Mouse (Mus musculus): ENCODE measurements around the gene Crym. TPM values are rescaled to one million over a fixed set of nuclear protein-coding genes. Genes with fewer than 3 reads are reported as not detected.
A peak's percentile ranks its signal among the peaks of the same experiment; 100 is the strongest.

Gene Crym
- polyA plus RNA-seq (2014; fragmentation: Nextera tagmentation; extraction: Ambion mirVana), result 1.7 and 2.6 TPM in 2 replicates

DNA sequence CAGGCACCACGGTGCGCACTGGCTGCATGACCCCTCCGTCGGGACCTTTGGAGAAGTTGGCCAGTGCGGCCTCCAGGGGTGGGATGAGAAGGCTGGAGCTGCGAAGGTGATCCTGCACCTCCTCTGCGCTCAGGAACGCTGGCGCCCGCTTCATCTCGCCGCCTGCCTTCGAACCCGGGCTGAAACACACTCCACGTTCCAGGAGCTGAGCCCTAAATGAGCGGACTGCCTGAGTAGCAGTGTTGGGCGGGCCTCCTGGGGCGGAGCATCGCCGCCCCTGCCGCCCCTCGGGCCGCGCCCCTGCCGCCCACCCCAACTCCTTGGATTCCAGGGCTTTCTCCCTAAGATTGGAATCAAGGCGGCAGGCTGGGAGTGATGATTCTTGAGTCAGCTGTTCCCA lies at the start of gene Crym:
TSS of gene Crym (minus strand) at position 341 of the 400 bp plus-strand sequence.
- WGBS, result 6% methylated on average over 24 of the region's 26 CpGs
- Histone ChIP-seq H3K27ac (ENCODE audit: low read depth, low read length) (no peak within 1 kb of the TSS), H3K4me3 (ENCODE audit: low read depth, low read length) (no peak within 1 kb of the TSS), H3K27me3 (replicated peaks; ENCODE audit: control insufficient read depth, insufficient read depth, low read length) (peaks cover 19% of the 10 kb centered on the region), H3K36me3 (ENCODE audit: control insufficient read depth, insufficient read depth, low read length) (no peaks in the 10 kb centered on the region), H3K9me3 (ENCODE audit: control insufficient read depth, low read length) (no peaks in the 10 kb centered on the region), H3K9ac (ENCODE audit: low read depth, low read length) (no peak within 1 kb of the TSS), H3K4me1 (replicated peaks; ENCODE audit: control insufficient read depth, insufficient read depth, low read length) (no peaks in the 10 kb centered on the region), H3K4me2 (peak within 1 kb of the TSS; percentile 51)
- DNase-seq (ENCODE audit: low spot score) (no peak), ATAC-seq (replicated peaks; ENCODE audit: low FRiP score) (no peak)

DNA sequence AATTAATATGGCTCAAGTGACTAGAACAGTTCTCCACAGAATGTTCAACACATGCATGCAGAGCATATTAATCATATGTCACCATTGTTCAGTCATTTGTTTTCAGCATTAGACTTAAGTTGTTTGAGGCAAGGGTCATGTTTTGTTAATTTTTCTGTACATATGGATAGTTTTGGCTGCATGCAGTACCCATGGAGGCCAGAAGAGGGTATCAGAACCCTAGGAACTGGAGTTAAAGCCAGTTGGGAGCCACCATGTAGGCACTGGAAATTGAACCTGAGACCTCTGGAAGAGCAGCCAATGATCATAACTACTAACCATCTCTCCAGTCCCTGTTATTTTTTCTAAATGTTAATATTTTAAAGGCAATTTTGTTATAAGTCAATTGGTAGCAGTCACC lies 39.2 kb upstream of the Crym start:
- no peaks in the 10 kb centered on the region for H3K27me3 ChIP-seq (replicated peaks; ENCODE audit: control insufficient read depth, insufficient read depth, low read length)
- no peak for DNase-seq (ENCODE audit: low spot score)
- H3K4me1 ChIP-seq (replicated peaks; ENCODE audit: control insufficient read depth, insufficient read depth, low read length), result no peaks in the 10 kb centered on the region
- no peak overlapping the region for H3K4me3 ChIP-seq (ENCODE audit: low read depth, low read length)
- H3K4me2 ChIP-seq, result no peak overlapping the region
- H3K9ac ChIP-seq (ENCODE audit: low read depth, low read length), result no peak overlapping the region
- no peak for ATAC-seq (replicated peaks; ENCODE audit: low FRiP score)
- H3K27ac ChIP-seq (ENCODE audit: low read depth, low read length), result no peak overlapping the region
- H3K36me3 ChIP-seq (ENCODE audit: control insufficient read depth, insufficient read depth, low read length), result no peaks in the 10 kb centered on the region
- H3K9me3 ChIP-seq (ENCODE audit: control insufficient read depth, low read length), result no peaks in the 10 kb centered on the region

DNA sequence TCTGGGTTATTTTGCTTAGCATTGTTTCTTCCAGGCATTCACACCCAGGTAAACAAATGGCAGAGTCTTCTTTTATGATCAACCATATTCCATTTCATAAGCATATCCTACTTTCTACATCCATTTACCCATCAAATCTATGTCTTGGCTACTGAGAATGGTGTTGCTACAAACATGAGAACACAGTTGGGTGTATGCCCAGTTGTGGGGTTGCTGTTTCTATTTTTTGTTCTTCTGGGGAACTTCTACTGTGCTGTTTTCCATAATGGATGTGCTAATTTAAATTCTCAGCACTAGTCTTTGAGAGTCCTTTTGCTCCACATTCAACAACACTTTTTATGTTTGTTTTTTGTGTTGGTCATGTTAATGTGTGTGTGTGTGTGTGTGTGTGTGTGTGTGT lies 26.6 kb upstream of the Crym start:
- no peaks in the 10 kb centered on the region for H3K9me3 ChIP-seq (ENCODE audit: control insufficient read depth, low read length)
- DNase-seq (ENCODE audit: low spot score) (no peak), ATAC-seq (replicated peaks; ENCODE audit: low FRiP score) (no peak)
- no peaks in the 10 kb centered on the region for H3K27me3 ChIP-seq (replicated peaks; ENCODE audit: control insufficient read depth, insufficient read depth, low read length)
- no peaks in the 10 kb centered on the region for H3K4me1 ChIP-seq (replicated peaks; ENCODE audit: control insufficient read depth, insufficient read depth, low read length)
- H3K36me3 ChIP-seq (ENCODE audit: control insufficient read depth, insufficient read depth, low read length), result no peaks in the 10 kb centered on the region
- H3K27ac ChIP-seq (ENCODE audit: low read depth, low read length), result no peak overlapping the region
- H3K4me2 ChIP-seq, result no peak overlapping the region
- no peak overlapping the region for H3K4me3 ChIP-seq (ENCODE audit: low read depth, low read length)
- no peak overlapping the region for H3K9ac ChIP-seq (ENCODE audit: low read depth, low read length)

DNA sequence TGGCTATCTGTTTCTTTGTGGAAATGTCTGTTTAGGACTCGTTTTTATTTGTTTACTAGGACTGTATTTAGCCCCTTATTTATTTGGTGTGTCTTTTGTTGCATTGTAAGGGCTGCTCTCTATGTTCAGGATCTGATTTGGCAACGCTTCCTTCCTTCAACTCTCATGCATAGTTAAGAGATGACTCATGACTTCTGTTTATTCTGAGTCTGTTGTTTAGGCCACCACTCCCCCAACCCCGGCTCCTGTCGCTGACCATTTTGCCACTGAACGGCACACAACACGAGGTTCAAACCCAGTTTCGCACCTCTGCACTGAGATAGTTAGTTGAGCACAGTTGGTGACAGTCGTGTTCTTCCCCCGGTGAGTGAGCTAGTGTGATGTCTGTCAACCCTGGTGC lies 4.1 kb upstream of the Crym start:
- Histone ChIP-seq H3K27ac (ENCODE audit: low read depth, low read length) (no peak overlapping the region), H3K4me3 (ENCODE audit: low read depth, low read length) (no peak overlapping the region), H3K4me2 (no peak overlapping the region), H3K27me3 (replicated peaks; ENCODE audit: control insufficient read depth, insufficient read depth, low read length) (peaks cover 15% of the 10 kb centered on the region), H3K9me3 (ENCODE audit: control insufficient read depth, low read length) (no peaks in the 10 kb centered on the region), H3K9ac (ENCODE audit: low read depth, low read length) (no peak overlapping the region), H3K36me3 (ENCODE audit: control insufficient read depth, insufficient read depth, low read length) (no peaks in the 10 kb centered on the region), H3K4me1 (replicated peaks; ENCODE audit: control insufficient read depth, insufficient read depth, low read length) (no peaks in the 10 kb centered on the region)
- DNase-seq (ENCODE audit: low spot score), result no peak
- 39% methylated on average over 9 of the region's 9 CpGs for WGBS
- no peak for ATAC-seq (replicated peaks; ENCODE audit: low FRiP score)

DNA sequence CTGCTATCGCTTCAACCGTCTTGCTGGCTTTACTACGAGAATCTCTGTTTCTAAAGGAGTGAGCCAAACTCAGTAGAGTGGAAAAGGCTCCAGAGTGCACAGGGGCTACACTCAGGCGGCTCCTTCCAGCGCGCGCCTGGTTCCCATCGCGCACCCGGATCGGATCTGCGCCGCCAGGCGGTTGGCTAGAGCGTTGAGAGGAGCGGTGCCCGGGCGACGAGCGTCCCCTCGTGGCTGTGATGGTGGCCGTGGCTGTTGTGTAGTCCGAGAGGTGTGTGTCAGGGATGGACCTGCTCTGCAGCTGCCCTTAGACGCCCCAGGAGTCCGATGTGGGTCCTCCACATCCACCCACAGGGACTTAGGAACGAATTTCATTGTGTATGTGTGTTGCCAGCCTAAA lies 1.9 kb upstream of the Crym start, which contains the start of gene Abca14:
TSS of gene Abca14 (plus strand) at position 173 of the 400 bp plus-strand sequence.
- Histone ChIP-seq H3K36me3 (ENCODE audit: control insufficient read depth, insufficient read depth, low read length) (no peaks in the 10 kb centered on the region), H3K27ac (ENCODE audit: low read depth, low read length) (no peak within 1 kb of the TSS), H3K4me1 (replicated peaks; ENCODE audit: control insufficient read depth, insufficient read depth, low read length) (no peaks in the 10 kb centered on the region), H3K4me3 (ENCODE audit: low read depth, low read length) (no peak within 1 kb of the TSS), H3K9ac (ENCODE audit: low read depth, low read length) (no peak within 1 kb of the TSS), H3K4me2 (no peak within 1 kb of the TSS), H3K27me3 (replicated peaks; ENCODE audit: control insufficient read depth, insufficient read depth, low read length) (peaks cover 19% of the 10 kb centered on the region), H3K9me3 (ENCODE audit: control insufficient read depth, low read length) (no peaks in the 10 kb centered on the region)
- peak; percentile 70 for DNase-seq (ENCODE audit: low spot score)
- peak; percentile 70 for ATAC-seq (replicated peaks; ENCODE audit: low FRiP score)
- WGBS, result 6% methylated on average over 26 of the region's 26 CpGs

DNA sequence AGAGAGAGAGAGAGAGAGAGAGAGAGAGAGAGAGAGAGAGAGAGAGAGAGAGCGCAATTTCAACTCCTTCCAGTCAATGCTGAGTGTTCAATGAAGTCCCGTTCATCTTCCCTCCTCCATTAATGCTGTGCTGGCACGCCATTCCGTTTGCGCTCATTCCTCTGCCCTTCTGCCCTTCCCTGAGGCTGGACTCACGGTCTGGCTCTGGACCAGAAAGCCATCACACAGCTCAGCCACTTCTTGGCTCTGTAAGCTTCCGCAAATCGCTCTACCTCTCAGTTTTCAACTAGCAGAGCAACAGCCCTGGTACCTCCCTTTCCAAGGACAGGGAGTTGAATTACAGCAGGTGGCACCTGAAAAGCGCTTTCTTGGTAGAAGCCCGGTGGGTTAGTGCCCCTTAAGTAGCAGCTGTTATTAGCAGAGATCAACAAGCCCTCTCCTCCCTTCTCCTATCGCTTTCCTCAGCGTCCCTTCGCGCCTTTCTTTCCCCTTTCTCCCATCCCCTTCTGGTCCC lies 623 bp downstream of the Crym start:
- Histone ChIP-seq H3K36me3 (ENCODE audit: control insufficient read depth, insufficient read depth, low read length) (no peaks in the 10 kb centered on the region), H3K4me1 (replicated peaks; ENCODE audit: control insufficient read depth, insufficient read depth, low read length) (no peaks in the 10 kb centered on the region), H3K4me3 (ENCODE audit: low read depth, low read length) (no peak overlapping the region), H3K27me3 (replicated peaks; ENCODE audit: control insufficient read depth, insufficient read depth, low read length) (peaks cover 19% of the 10 kb centered on the region), H3K9ac (ENCODE audit: low read depth, low read length) (no peak overlapping the region), H3K4me2 (peak overlapping the region; percentile 51), H3K27ac (ENCODE audit: low read depth, low read length) (no peak overlapping the region), H3K9me3 (ENCODE audit: control insufficient read depth, low read length) (no peaks in the 10 kb centered on the region)
- no peak for DNase-seq (ENCODE audit: low spot score)
- no peak for ATAC-seq (replicated peaks; ENCODE audit: low FRiP score)
- WGBS, result 8% methylated on average over 14 of the region's 14 CpGs

DNA sequence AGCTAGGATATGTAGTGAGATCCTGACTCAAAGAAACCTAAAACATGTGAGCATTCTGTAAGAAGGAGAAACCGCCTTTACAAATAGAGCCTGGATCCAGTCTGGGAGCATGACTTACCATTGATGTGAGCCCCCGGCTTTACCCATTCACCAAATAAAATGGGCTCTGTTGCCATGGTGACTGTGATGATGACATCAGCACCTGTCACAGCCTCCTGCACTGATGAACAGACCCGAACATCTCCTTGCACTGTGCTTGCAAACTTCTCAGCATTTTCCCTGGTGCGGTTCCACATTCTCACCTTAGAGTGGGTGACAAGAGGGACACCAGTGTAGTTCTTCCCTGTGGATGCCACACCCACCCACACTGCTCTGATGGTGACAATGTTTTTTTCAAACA lies 6.7 kb downstream of the Crym start:
- Histone ChIP-seq H3K27ac (ENCODE audit: low read depth, low read length) (no peak overlapping the region), H3K4me3 (ENCODE audit: low read depth, low read length) (no peak overlapping the region), H3K36me3 (ENCODE audit: control insufficient read depth, insufficient read depth, low read length) (no peaks in the 10 kb centered on the region), H3K27me3 (replicated peaks; ENCODE audit: control insufficient read depth, insufficient read depth, low read length) (no peaks in the 10 kb centered on the region; the same call in 1 of the 2 replicates), H3K9ac (ENCODE audit: low read depth, low read length) (no peak overlapping the region), H3K4me1 (replicated peaks; ENCODE audit: control insufficient read depth, insufficient read depth, low read length) (no peaks in the 10 kb centered on the region), H3K4me2 (no peak overlapping the region), H3K9me3 (ENCODE audit: control insufficient read depth, low read length) (no peaks in the 10 kb centered on the region)
- DNase-seq (ENCODE audit: low spot score) (no peak), ATAC-seq (replicated peaks; ENCODE audit: low FRiP score) (no peak)
- 80% methylated on average over 4 of the region's 4 CpGs for WGBS

DNA sequence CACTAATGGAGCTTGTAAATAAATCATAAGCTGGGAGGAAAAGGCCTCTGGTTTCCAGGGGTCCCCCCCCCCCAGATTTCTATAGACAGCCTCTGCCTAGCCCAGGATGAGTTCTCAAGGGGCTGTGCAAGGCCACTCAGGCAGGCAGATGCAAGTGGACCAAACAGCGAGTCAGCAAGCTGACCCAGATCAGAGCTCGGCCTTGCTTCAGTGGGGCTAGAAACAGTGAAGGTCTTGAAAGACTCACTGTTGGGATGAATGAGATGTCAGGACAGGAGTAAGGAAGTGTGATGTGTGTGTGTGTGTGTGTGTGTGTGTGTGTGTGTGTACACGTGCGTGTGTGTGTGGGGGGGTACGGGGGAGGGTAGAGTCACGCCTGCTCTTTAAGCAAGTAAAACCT lies 9.1 kb downstream of the Crym start:
- Histone ChIP-seq H3K4me1 (replicated peaks; ENCODE audit: control insufficient read depth, insufficient read depth, low read length) (no peaks in the 10 kb centered on the region), H3K27ac (ENCODE audit: low read depth, low read length) (no peak overlapping the region), H3K4me3 (ENCODE audit: low read depth, low read length) (no peak overlapping the region), H3K27me3 (replicated peaks; ENCODE audit: control insufficient read depth, insufficient read depth, low read length) (no peaks in the 10 kb centered on the region), H3K9me3 (ENCODE audit: control insufficient read depth, low read length) (no peaks in the 10 kb centered on the region), H3K36me3 (ENCODE audit: control insufficient read depth, insufficient read depth, low read length) (no peaks in the 10 kb centered on the region), H3K4me2 (no peak overlapping the region), H3K9ac (ENCODE audit: low read depth, low read length) (no peak overlapping the region)
- ATAC-seq (replicated peaks; ENCODE audit: low FRiP score), result no peak
- WGBS, result 76% methylated on average over 6 of the region's 6 CpGs
- DNase-seq (ENCODE audit: low spot score), result no peak

DNA sequence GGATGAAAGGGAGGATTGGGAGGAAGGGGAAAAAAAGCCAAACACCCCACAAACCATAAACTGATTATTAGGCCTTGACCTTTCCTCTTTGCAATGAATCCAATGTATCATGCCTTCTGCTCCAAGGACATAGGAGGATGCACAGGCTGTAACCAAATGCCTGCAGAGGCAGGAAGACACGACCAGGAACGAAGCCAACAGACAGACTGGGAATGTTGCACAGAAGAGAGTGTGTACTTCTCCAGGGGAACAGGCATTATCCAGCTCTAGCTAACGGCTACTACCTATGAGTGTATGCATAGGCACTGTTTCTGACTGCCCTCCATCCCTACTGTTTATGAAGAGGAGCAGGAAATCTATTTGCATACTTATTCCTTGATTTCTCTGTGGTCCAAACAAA lies 9.7 kb downstream of the Crym start:
- Histone ChIP-seq H3K9me3 (ENCODE audit: control insufficient read depth, low read length) (no peaks in the 10 kb centered on the region), H3K27ac (ENCODE audit: low read depth, low read length) (no peak overlapping the region), H3K9ac (ENCODE audit: low read depth, low read length) (no peak overlapping the region), H3K4me3 (ENCODE audit: low read depth, low read length) (no peak overlapping the region), H3K36me3 (ENCODE audit: control insufficient read depth, insufficient read depth, low read length) (no peaks in the 10 kb centered on the region), H3K4me1 (replicated peaks; ENCODE audit: control insufficient read depth, insufficient read depth, low read length) (no peaks in the 10 kb centered on the region), H3K27me3 (replicated peaks; ENCODE audit: control insufficient read depth, insufficient read depth, low read length) (no peaks in the 10 kb centered on the region), H3K4me2 (no peak overlapping the region)
- 62% methylated on average over 3 of the region's 3 CpGs for WGBS
- DNase-seq (ENCODE audit: low spot score) (no peak), ATAC-seq (replicated peaks; ENCODE audit: low FRiP score) (no peak)
